Mouse (Mus musculus) NIH3T3 (cell line): Measurements from ENCODE around the gene Gtf3c6.

Source experiments
- DNase-seq: peaks from one replicate; pipeline ENCODE4 v3.0.0-alpha.2; 2012; ENCODE audit warnings: low read depth

Gene Gtf3c6

DNA sequence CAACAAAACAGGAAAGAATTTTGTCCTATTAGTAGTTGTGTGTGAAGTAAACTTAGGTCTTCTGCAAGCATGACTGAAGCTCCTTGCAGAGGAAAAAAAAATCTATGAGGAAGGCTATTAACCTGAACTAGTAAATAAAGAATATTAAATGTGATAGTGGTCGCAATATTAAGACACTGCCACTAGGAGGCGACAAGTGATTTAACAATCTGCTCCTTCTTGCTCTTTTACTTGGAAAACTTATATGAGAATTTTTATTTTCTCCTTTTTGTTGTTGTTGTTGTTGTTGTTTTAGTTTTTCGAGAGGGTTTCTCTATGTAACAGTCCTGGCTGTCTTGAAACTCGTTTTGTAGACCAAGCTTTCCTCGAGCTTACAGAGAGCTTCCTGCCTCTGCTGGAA, 1.1 kb upstream of the Gtf3c6 start:
- peak; percentile 90 for DNase-seq

- peak; percentile 95 for DNase-seq
These were observed 576 bp upstream of the Gtf3c6 start for GRCm38 (mm10) chr10:40258401-40258966.

GRCm38 (mm10) chr10:40256716-40257115, 1.2 kb downstream of the Gtf3c6 start:
- DNase-seq: peak; percentile 82

GRCm38 (mm10) chr10:40250969-40251368, 6.9 kb downstream of the Gtf3c6 start:
- DNase-seq: no peak

DNA sequence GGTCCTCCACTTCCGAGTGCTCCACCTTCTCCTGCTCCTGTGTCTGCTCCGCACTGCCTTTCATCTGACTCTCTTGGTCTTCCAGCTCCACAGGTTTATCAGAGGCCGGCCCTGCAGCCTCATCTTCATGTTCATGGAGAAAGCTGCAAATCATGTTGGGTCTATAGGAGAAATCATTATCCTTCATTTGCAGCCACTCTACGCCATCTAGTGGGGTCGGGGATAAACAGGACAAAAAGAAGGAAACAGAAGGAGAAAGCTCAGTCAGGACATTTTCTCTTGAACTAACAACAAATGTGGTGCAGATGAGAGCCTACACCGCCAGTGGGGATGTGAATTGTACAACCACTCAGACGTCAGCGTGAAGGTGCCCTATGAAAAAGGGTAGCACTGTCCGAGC, 8.3 kb downstream of the Gtf3c6 start:
- peak; percentile 68 for DNase-seq

DNA sequence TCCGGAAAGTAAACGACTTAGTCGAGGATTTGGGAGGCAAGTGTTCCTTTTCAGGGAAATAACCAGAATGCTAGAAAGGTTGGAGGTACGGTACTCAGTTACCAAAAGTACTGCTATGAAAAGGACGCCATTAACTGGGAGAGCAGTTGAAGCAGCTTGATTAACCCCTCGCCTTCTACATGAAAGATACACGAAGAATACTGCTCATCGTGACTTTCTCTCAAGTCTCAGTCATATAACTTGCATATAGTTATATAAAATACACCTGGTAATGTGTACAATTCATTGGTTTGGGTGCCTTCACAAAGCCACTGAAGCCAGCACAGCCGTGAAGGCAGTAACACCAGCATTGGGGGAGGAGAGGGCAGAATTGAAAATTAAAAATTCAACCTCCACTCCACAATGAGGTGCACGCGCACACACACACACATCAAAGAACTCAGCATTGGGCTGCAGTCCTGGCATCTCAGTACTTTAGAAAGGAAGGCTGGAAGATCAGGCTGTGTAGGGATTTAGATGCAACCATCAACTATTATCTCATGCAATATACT, 10.7 kb downstream of the Gtf3c6 start:
- no peak for DNase-seq

GRCm38 (mm10) chr10:40246374-40247165, 11.3 kb downstream of the Gtf3c6 start, which contains the start of gene Rpf2:
TSS of gene Rpf2 (minus strand) at chr10:40247036.
- peak; percentile 94 for DNase-seq

- no peak for DNase-seq
These were observed 20.1 kb downstream of the Gtf3c6 start for GRCm38 (mm10) chr10:40237826-40238225.

DNA sequence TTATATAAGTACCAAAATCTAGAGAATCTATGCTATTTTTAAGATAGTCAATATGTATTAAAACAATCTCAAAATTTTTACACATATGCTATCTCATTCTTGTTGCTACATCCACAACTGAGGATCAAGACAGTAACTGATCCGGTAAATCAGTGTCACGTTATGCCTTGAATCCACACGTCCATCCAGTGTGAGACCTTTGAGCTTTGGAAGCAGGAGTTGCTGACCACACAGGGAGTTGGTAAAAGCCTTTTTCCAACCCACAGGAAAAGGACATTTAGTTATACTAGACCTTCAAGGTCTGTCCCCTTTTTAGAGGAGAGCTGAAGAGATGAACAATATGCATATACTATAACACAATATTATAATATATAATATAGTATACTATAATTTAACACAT, 24.7 kb downstream of the Gtf3c6 start:
- DNase-seq: no peak

DNA sequence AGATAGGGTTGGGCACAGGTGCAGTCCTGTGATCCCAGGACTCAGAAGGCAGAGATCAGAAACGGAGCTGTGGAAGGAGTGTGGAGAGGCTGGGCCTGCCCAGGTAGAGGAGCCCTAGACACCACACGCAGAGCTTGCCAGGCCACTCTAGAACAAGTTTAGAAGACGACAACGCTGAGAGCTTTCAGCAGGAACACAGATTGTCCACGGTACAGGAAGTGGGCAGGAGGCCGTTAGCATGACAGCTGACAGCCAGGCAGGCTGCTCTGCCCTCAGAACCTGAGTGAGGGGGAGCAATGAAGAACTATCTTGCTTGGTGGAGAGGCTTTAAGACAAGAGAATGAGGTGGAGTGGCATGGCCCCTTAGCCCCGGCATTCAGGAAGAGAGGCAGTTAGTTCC, 25.5 kb downstream of the Gtf3c6 start:
- DNase-seq: no peak

DNA sequence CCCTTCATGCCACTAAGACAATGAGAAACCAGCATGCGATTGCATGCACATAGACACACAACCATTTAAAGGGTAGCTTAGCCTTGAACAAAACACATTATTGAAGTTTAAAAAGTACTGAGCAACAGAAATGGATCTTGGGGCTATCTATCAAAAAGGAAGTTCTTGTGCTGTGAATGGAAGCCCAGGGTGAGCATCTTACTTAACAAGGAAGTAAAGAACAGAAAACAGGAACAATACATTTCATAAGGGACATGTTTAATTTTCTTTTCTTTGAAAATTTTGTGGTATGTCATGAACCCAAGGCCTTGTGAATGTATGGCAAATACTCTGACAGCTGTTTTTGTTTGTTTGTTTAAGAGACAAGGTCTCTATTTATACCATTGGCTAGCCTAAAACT, 28.2 kb downstream of the Gtf3c6 start:
- no peak for DNase-seq

- DNase-seq: no peak
These were observed 30.1 kb downstream of the Gtf3c6 start for GRCm38 (mm10) chr10:40227660-40228303.

- no peak for DNase-seq
These were observed 39.0 kb downstream of the Gtf3c6 start for GRCm38 (mm10) chr10:40218874-40219273.

- DNase-seq: peak; percentile 96
These were observed 45.3 kb downstream of the Gtf3c6 start for GRCm38 (mm10) chr10:40212443-40213169.
